Mouse (Mus musculus): Measurements from ENCODE around the gene Ptcd2.

DNA sequence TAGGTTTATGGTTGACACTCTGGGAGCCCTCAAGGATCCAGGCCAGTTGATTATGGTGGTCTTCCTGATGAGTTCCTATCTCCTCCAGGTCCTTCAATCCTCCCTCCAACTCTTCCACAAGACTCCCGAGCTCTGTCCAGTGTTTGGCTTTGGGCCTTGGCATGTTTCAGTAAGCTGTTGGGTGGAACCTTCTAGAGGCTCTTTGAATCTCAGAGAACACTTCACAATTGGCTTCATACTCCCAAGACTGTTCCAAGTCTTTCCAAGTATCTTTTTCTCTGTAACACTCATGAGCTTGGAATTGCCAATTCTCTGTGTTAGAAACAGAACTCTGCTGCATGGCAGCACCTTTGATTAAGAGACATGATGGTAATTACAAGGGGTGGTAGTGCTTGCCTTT, 39.3 kb downstream of the Ptcd2 start:
- TF ChIP-seq GATA1 (IDR thresholded peaks at IDR 0.05; ENCODE audit: borderline replicate concordance, low read length) (no peak), FLI1 (IDR thresholded peaks at IDR 0.05; ENCODE audit: low read length) (no peak)
